Mouse (Mus musculus) frontal cortex, postnatal 36 days (tissue): ENCODE data around the gene Rassf6.
"Not testable (repeated sequence)": the region's sequence is repeated elsewhere in the genome, so short reads cannot be mapped to it uniquely, and the experiment has no call there.

Experiments
- DNase-seq, 2 experiments: peaks; one replicate each; pipeline ENCODE4 v3.0.0; 2022; ENCODE audit warnings: low spot score in 2 of 2

Gene Rassf6

GRCm38 (mm10) chr5:90624708-90625425, 15.6 kb downstream of the Rassf6 start:
- no peak for DNase-seq

DNA sequence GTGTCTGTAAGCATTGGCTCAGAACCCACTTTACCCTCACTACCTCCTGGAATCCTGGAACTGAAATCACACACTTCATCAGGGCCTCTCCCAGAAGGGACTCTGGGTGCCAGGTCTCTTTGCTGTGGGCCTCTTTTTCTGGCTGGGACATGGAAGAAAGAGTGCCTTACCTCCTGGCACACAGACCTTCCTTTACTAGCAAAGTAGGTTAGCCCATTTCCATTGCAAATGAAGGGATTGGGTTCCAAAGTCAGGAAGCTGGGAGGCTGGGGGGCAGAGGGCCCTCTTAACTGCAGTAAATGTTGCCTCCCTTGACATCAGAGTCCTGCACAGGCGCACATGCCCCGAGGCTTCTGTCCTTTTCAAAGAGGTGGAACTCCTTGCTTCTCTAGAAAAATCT, 17.2 kb downstream of the Rassf6 start:
- DNase-seq = no peak

- DNase-seq = peak; percentile 19 to 30
Measured at GRCm38 (mm10) chr5:90621726-90622125, 18.7 kb downstream of the Rassf6 start.

GRCm38 (mm10) chr5:90621316-90621715, 19.1 kb downstream of the Rassf6 start:
- DNase-seq = no peak

DNA sequence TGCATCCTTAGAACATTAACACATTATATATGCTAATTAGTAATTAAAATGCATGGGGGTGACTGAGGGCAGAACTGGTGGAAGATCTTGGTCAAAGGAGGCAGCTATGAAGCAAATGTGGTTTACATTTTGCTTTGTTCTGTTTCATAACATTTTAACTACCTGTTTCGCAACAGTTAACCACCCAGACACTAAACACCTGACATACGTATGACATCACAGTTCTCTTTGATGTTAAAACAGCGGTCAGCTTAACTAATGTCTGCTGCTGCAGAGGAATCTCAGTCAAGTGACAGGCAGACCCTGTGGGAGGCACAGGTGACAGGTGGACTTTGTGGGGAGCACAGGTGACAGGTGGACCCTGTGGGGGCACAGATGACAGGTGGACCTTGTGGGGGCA, 22.6 kb downstream of the Rassf6 start:
- no peak for DNase-seq

DNA sequence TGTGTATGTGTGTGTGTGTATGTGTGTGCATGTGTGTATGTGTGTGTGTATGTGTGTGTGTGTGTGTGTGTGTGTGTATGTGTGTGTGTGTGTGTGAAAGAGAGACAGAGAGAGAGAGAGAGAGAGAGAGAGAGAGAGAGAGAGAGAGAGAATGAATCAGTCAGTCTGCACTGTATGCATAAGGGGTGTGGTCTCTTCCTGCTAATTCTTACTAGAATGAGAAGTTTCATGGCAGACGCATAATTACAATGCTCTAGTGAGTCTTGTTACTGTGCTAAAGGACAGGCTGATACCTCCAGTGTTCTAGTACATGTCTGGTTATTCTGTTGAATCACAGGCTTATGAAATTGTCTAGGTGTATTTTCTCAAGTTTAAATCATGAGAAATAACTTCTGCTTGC, 27.7 kb downstream of the Rassf6 start:
- not testable (repeated sequence) for DNase-seq

DNA sequence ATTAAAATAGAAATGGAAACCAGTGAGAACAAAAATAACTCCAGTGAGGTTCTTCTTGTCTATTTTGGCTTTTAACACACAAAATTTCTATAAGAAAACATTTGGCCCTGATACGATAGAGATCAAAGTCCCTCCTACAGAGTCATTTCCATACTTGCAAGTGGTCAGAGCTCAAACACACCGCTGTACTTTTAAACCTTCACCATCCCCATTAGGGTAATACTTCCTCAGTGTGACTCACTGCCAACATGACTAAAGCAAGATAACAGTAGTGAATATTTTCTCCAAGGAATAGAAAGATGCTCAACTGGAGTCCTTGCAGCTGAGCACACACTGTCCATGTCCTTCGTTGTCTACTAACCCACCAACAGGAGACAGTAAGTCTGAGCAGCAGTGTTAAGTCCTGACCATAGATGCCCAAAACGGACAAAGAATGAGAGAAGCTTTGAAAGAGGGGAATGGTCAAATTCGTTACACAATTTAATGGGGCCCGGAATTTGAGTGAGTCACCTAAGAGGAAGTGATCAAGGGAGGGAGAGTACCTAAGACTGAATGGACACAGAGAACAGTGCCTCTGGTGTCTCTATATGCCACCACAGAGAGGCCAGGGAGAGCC, 28.4 kb downstream of the Rassf6 start:
- no peak for DNase-seq

DNA sequence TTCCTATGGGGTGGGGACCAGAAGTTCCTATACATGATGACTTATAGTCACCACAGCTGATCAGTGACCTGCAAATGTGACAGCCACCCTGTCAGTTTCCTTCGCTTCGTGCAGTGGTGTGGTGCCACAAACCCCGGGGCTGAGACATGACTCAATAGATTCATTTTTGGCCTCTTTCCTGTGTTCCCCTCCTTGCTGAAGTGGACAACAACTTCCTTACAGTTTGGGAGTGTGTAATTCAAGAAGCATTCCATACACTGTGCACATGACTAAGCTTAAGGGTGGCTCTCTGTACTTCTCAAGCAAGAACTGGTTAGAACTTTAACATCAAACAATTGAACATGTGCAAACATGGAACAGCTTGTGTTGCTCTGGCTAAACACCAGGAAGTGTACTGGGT, 29.1 kb downstream of the Rassf6 start:
- no peak for DNase-seq

DNA sequence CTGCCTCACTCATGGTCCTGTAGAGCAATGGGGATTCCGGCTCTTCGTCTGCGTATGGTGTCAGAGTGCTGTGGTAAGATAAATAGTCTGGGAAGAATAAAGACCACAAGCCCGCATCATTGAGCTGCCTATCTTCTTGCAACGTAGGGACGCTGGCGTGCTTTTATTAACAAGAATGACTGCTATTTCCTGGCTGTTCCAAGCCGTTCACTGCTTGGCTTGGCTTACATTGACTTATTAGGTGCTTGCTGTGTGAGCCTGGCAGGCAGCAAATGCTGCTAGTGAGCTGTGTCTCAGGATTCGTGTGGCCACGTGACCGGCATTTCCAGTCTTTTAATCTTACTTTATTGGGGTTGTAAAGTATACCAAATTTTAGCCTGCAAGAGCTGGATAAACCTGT, 31.6 kb downstream of the Rassf6 start:
- DNase-seq = no peak

GRCm38 (mm10) chr5:90603407-90603923, 37.0 kb downstream of the Rassf6 start:
- DNase-seq = no peak

GRCm38 (mm10) chr5:90601469-90601868, 39.0 kb downstream of the Rassf6 start:
- peak in 1 of 2 experiments; percentile 60 for DNase-seq

DNA sequence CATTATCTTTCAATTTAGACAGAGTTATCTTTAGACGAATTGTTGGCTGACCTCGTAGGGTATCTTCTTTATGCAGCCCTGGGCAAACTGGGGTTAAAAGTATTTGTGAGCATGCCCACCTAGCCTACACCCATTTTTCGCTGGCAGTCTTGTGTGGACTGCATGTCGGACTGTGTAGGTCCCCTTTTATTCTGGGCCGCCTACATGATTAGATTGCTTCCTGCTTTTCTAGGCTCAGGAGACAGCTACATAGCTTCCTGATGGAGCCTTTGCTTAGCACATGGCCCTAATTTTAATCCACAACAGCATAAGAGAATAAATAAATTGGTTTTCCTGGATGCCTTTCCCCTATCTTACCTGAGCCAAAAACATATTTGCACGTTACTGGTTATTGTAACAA, 44.3 kb downstream of the Rassf6 start:
- DNase-seq = no peak

DNA sequence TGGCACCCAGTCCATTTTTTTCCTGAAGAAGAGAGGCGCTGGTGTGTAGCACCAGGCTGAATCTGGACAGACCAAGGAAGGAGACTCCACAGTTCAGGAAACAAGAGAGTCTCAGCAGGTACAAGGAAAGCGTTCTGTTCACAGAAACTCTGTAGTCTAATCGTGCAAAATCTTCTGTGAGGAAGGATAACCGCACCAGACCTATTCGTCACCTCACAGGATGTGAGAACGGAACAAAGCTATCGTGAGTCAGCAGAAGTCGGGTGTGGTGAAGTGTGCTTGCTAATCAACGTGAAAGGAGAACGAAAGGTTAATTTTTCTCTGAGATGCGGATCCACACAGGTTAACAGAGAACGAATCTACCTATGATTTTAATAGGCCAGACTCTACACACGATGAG, 45.5 kb downstream of the Rassf6 start:
- no peak for DNase-seq

GRCm38 (mm10) chr5:90591936-90592335, 48.5 kb downstream of the Rassf6 start:
- DNase-seq = no peak

DNA sequence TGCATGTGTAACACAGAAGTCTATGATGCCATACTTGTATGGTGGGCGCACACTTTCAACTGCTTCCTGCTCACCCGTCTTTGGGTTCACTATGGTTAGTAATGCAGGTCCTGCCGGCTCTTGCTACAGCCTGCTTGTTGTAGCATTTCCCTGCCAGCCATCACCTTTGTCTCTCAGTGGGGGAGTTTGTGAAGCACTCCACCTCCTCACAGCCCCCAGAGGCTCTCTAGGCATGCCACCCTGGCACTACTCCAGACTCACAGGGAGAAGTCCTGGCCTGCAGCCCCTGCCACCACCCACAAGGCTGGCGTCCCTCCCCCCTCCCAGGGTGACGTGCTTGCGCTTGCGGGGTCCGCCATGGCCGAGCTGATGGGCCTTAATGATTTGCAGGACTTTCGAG, 49.8 kb downstream of the Rassf6 start:
- DNase-seq = no peak

- peak; percentile 84 to 93 for DNase-seq
Measured at GRCm38 (mm10) chr5:90588708-90589595, 51.5 kb downstream of the Rassf6 start.

DNA sequence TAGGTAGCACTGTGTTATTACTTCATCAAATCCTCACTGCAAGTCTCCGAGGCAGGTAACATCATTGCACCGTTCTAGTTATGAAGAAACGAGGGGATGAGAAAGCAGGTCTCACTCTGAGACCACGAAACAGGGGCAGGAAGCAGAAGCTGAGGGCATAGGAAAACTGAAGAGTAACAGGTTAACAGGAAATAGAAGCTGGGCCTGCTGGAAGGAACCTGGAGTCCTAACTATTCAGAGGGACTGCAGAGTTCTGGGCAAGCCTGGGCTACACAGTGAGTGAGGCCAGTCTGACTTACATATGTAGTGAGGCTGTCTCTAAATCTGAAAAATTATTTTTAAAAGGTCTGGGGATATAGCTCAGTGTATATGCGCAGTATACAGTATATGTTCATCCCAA, 52.4 kb downstream of the Rassf6 start:
- no peak for DNase-seq

- no peak for DNase-seq
Measured at GRCm38 (mm10) chr5:90586511-90586910, 53.9 kb downstream of the Rassf6 start.

GRCm38 (mm10) chr5:90584799-90585198, 55.7 kb downstream of the Rassf6 start:
- DNase-seq = no peak

GRCm38 (mm10) chr5:90582179-90582578, 58.3 kb downstream of the Rassf6 start:
- no peak for DNase-seq

GRCm38 (mm10) chr5:90579556-90579955, 60.9 kb downstream of the Rassf6 start:
- no peak for DNase-seq

DNA sequence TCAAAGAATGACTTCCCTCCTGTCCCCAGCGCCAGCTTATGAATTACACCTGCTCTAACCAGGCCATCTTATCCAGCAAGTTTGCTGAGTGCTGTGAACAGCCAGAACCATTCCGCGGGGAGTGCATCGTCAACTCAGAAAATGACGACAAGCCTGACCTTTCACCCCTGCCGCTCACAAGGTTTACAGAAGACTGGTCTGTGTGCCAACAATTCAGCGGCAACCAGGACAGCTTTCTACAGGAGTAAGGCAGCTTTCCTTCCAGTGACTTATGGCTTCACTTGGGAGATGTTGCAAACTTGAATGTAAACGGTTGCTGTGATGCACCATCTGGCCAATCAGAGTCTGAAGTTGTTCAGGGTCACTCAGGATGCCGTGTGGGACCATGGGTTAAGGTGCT, 62.7 kb downstream of the Rassf6 start:
- no peak for DNase-seq
